Mouse (Mus musculus): ENCODE data around the gene Adora2b. TPM values are rescaled to one million over a fixed set of nuclear protein-coding genes. Genes with fewer than 3 reads are reported as not detected.
"Not testable (repeated sequence)": the region's sequence is repeated elsewhere in the genome, so short reads cannot be mapped to it uniquely, and the experiment has no call there.

Gene Adora2b
- polyA plus RNA-seq, 1 experiment from 2014 or later = 3.4 TPM

GRCm38 (mm10) chr11:62269097-62269496 is 20.3 kb downstream of the Adora2b start:
- Histone ChIP-seq H3K4me3 (ENCODE audit: low read depth, low read length) (no peak overlapping the region), H3K9me3 (ENCODE audit: control insufficient read depth, low read length) (no peaks in the 10 kb centered on the region), H3K9ac (ENCODE audit: low read length) (no peak overlapping the region), H3K36me3 (ENCODE audit: control insufficient read depth, insufficient read depth, low read length) (no peaks in the 10 kb centered on the region), H3K4me2 (no peak overlapping the region), H3K27ac (ENCODE audit: low read depth, low read length) (no peak overlapping the region), H3K27me3 (ENCODE audit: control insufficient read depth, insufficient read depth, low read length) (no peaks in the 10 kb centered on the region), H3K4me1 (ENCODE audit: control insufficient read depth, insufficient read depth, low read length) (peaks cover 8% of the 10 kb centered on the region)
- 82% methylated on average over 12 of the region's 12 CpGs for WGBS
- DNase-seq (ENCODE audit: low spot score, missing footprints) = no peak
- no peak for ATAC-seq (ENCODE audit: low FRiP score)

DNA sequence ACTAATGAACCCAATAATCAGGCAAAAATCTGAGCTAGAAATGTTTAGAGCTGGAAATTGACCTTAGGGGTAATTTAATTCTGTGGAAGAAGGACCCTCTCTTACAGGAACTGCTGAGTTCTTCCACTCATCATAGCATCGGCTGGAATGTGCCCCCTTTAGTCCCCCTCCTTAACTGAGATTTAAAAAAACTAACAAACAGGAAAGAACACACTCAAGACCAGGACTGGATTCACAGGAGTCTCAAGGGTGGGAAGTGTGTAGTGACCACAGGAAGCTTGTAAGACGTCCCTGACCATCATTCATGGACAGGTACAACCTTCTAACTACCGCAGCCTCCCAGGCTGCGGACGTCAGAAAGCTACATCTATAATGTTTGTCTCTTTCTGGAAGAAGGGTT is 22.1 kb downstream of the Adora2b start:
- H3K27me3 ChIP-seq (ENCODE audit: control insufficient read depth, insufficient read depth, low read length) = no peaks in the 10 kb centered on the region
- H3K27ac ChIP-seq (ENCODE audit: low read depth, low read length) = no peak overlapping the region
- 72% methylated on average over 5 of the region's 5 CpGs for WGBS
- H3K36me3 ChIP-seq (ENCODE audit: control insufficient read depth, insufficient read depth, low read length) = no peaks in the 10 kb centered on the region
- H3K9ac ChIP-seq (ENCODE audit: low read length) = no peak overlapping the region
- DNase-seq (ENCODE audit: low spot score, missing footprints) (peak; percentile 79), ATAC-seq (ENCODE audit: low FRiP score) (no peak)
- H3K4me1 ChIP-seq (ENCODE audit: control insufficient read depth, insufficient read depth, low read length) = peaks cover 2% of the 10 kb centered on the region; the same call in 1 of the 2 replicates
- no peak overlapping the region for H3K4me3 ChIP-seq (ENCODE audit: low read depth, low read length)
- H3K9me3 ChIP-seq (ENCODE audit: control insufficient read depth, low read length) = no peaks in the 10 kb centered on the region
- no peak overlapping the region for H3K4me2 ChIP-seq

- ATAC-seq (ENCODE audit: low FRiP score) = no peak
Measured at GRCm38 (mm10) chr11:62277086-62277485, 28.3 kb downstream of the Adora2b start.

DNA sequence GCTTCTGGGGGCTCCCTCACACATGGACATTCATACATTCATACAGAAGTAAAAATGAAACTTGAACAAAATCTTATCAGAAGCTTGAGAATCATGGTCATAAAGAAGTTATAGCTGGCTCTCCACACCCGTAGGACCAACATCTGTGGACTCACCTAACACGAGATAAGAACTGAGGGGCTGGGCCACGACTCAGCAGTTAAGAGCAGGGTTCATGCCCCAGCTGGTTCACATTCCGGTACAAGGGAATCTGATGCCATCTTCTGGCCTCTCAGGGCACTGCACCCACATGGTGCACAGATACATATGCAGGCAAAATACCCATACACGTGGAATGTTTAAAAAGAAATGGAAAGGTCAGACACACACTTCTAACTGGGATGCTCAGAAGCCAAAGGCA is 29.2 kb downstream of the Adora2b start:
- no peak overlapping the region for H3K4me2 ChIP-seq
- no peak overlapping the region for H3K9ac ChIP-seq (ENCODE audit: low read length)
- 29% methylated on average over 5 of the region's 5 CpGs for WGBS
- DNase-seq (ENCODE audit: low spot score, missing footprints) = peak; percentile 93
- H3K4me3 ChIP-seq (ENCODE audit: low read depth, low read length) = no peak overlapping the region
- H3K9me3 ChIP-seq (ENCODE audit: control insufficient read depth, low read length) = no peaks in the 10 kb centered on the region
- H3K27me3 ChIP-seq (ENCODE audit: control insufficient read depth, insufficient read depth, low read length) = no peaks in the 10 kb centered on the region
- no peak for ATAC-seq (ENCODE audit: low FRiP score)
- peaks cover 5% of the 10 kb centered on the region; the same call in 1 of the 2 replicates for H3K4me1 ChIP-seq (ENCODE audit: control insufficient read depth, insufficient read depth, low read length)
- no peaks in the 10 kb centered on the region for H3K36me3 ChIP-seq (ENCODE audit: control insufficient read depth, insufficient read depth, low read length)
- H3K27ac ChIP-seq (ENCODE audit: low read depth, low read length) = no peak overlapping the region

More at GRCm38 (mm10) chr11:62277086-62277485, 28.3 kb downstream of the Adora2b start:
- Histone ChIP-seq H3K9me3 (ENCODE audit: control insufficient read depth, low read length) (no peaks in the 10 kb centered on the region), H3K4me1 (ENCODE audit: control insufficient read depth, insufficient read depth, low read length) (peaks cover 3% of the 10 kb centered on the region; the same call in 1 of the 2 replicates), H3K4me2 (no peak overlapping the region), H3K27ac (ENCODE audit: low read depth, low read length) (no peak overlapping the region), H3K27me3 (ENCODE audit: control insufficient read depth, insufficient read depth, low read length) (no peaks in the 10 kb centered on the region), H3K9ac (ENCODE audit: low read length) (no peak overlapping the region), H3K4me3 (ENCODE audit: low read depth, low read length) (no peak overlapping the region), H3K36me3 (ENCODE audit: control insufficient read depth, insufficient read depth, low read length) (no peaks in the 10 kb centered on the region)
- 58% methylated on average over 8 of the region's 8 CpGs for WGBS
- DNase-seq (ENCODE audit: low spot score, missing footprints) = peak; percentile 67

DNA sequence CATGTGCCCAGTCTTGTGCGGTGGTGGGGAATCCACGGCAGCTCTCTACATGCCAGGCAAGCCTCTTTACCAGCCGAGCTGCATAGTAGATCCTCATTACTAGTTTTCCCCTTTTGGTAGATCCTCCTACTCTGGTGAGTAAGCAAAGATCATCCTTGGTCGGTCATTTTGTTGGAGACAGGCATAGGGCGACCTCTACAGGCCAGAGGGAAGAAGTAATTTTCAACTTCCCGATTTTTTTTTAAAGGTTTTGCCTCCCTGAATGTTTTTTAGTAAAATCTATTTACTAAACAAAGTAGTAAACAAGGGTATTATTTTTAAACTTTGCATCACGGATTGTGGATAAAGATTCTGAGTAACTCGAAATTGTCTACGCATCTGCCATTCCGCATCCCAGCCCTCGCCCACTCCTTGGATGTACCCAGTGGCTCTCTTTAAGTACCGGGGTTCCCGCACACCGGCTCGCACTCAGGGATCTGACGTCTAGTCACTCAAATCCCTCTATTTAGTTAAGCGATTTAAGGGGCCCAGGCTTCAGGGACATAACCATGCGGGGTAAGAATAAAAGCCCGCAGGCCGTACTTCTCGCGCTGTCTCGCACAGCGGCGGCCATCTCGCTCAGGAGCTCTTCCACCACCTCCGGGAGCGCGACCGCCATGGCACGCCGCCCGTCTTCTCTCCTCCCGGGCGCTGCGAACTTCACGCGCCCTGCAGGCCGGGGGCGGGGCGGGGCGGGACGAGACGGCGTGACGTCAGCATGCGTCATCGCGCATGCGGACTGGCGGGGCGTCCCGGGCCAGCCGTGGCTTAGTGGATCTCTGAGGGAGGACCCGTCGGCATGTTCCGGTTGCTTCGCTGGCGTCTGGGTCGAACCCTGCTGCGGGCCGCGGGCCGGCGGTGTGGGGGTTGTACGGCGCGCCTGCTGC is 32.2 kb downstream of the Adora2b start, which contains the start of the genes Zswim7 and Ttc19:
TSS of gene Zswim7 (minus strand) at position 701 of the 926 bp plus-strand sequence.
TSS of gene Ttc19 (plus strand) at position 799 of the 926 bp plus-strand sequence.
- peak within 1 kb of the TSS; percentile 75 for H3K27ac ChIP-seq (ENCODE audit: low read depth, low read length)
- ATAC-seq (ENCODE audit: low FRiP score) (peak; percentile 97), DNase-seq (ENCODE audit: low spot score, missing footprints) (peak; percentile 99)
- H3K36me3 ChIP-seq (ENCODE audit: control insufficient read depth, insufficient read depth, low read length) = peaks cover 2% of the 10 kb centered on the region
- no peaks in the 10 kb centered on the region for H3K27me3 ChIP-seq (ENCODE audit: control insufficient read depth, insufficient read depth, low read length)
- peak within 1 kb of the TSS; percentile 81 for H3K4me2 ChIP-seq
- H3K9me3 ChIP-seq (ENCODE audit: control insufficient read depth, low read length) = no peaks in the 10 kb centered on the region
- peak within 1 kb of the TSS; percentile 87 for H3K9ac ChIP-seq (ENCODE audit: low read length)
- peaks cover 5% of the 10 kb centered on the region; the same call in 1 of the 2 replicates for H3K4me1 ChIP-seq (ENCODE audit: control insufficient read depth, insufficient read depth, low read length)
- WGBS = under 1% methylated on average over 66 of the region's 68 CpGs
- H3K4me3 ChIP-seq (ENCODE audit: low read depth, low read length) = peak within 1 kb of the TSS; percentile 93

DNA sequence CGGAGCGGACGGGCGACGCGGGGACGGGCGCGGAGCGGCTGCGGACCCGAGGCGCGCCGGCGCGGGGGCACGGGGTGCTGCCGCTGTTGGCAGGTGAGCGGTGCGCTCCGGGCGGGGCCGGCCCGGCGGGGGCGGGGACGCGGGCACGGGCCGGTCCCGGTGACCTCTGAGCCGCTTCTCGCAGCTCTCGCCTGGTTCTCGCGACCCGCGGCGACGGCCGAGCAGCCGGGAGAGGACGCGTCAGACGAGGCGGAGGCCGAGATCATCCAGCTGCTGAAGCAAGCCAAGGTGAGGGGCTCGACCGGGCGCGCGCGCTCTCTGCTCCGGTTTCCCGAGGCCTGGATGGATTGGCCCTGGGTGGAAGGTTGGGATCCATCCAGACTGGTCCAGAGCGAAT is 32.8 kb downstream of the Adora2b start:
- Histone ChIP-seq H3K36me3 (ENCODE audit: control insufficient read depth, insufficient read depth, low read length) (peaks cover 2% of the 10 kb centered on the region), H3K9ac (ENCODE audit: low read length) (peak overlapping the region; percentile 87), H3K4me2 (peak overlapping the region; percentile 81), H3K4me3 (ENCODE audit: low read depth, low read length) (peak overlapping the region; percentile 93), H3K27me3 (ENCODE audit: control insufficient read depth, insufficient read depth, low read length) (no peaks in the 10 kb centered on the region), H3K4me1 (ENCODE audit: control insufficient read depth, insufficient read depth, low read length) (peaks cover 5% of the 10 kb centered on the region; the same call in 1 of the 2 replicates), H3K9me3 (ENCODE audit: control insufficient read depth, low read length) (no peaks in the 10 kb centered on the region), H3K27ac (ENCODE audit: low read depth, low read length) (peak overlapping the region; percentile 65)
- peak; percentile 92 for DNase-seq (ENCODE audit: low spot score, missing footprints)
- under 1% methylated on average over 52 of the region's 57 CpGs for WGBS
- ATAC-seq (ENCODE audit: low FRiP score) = no peak; the same call in none of the 2 replicates

GRCm38 (mm10) chr11:62284020-62284419 is 35.2 kb downstream of the Adora2b start:
- not testable (repeated sequence) for ATAC-seq (ENCODE audit: low FRiP score); H3K27ac ChIP-seq (ENCODE audit: low read depth, low read length); H3K4me3 ChIP-seq (ENCODE audit: low read depth, low read length); H3K4me1 ChIP-seq (ENCODE audit: control insufficient read depth, insufficient read depth, low read length); H3K27me3 ChIP-seq (ENCODE audit: control insufficient read depth, insufficient read depth, low read length); H3K4me2 ChIP-seq; H3K36me3 ChIP-seq (ENCODE audit: control insufficient read depth, insufficient read depth, low read length); H3K9ac ChIP-seq (ENCODE audit: low read length); DNase-seq (ENCODE audit: low spot score, missing footprints); H3K9me3 ChIP-seq (ENCODE audit: control insufficient read depth, low read length)
- 86% methylated on average over 3 of the region's 3 CpGs for WGBS

DNA sequence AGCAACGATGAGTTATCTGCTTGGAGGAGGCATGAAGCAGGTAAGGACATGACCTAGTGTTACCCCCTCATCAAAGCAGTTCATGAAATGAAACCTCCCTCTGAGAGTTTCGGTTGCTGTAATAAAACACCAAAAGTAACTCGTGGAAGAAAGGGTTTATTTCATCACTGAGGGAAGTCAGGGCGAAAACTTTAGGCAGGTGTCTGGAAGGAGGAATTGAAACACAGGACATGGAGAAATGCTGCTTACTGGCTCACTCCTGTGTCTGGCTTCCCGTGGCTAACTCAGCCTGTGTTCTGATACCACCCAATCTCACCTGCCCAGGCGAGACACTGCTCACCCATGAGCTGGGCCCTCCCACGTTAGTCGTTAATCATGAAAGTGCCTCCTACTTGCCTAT is 36.2 kb downstream of the Adora2b start:
- no peak overlapping the region for H3K27ac ChIP-seq (ENCODE audit: low read depth, low read length)
- H3K27me3 ChIP-seq (ENCODE audit: control insufficient read depth, insufficient read depth, low read length) = no peaks in the 10 kb centered on the region
- H3K4me2 ChIP-seq = no peak overlapping the region
- peaks cover 2% of the 10 kb centered on the region for H3K36me3 ChIP-seq (ENCODE audit: control insufficient read depth, insufficient read depth, low read length)
- peaks cover 5% of the 10 kb centered on the region; the same call in 1 of the 2 replicates for H3K4me1 ChIP-seq (ENCODE audit: control insufficient read depth, insufficient read depth, low read length)
- no peak overlapping the region for H3K4me3 ChIP-seq (ENCODE audit: low read depth, low read length)
- WGBS = 90% methylated on average over 8 of the region's 8 CpGs
- no peak for DNase-seq (ENCODE audit: low spot score, missing footprints)
- H3K9ac ChIP-seq (ENCODE audit: low read length) = no peak overlapping the region
- ATAC-seq (ENCODE audit: low FRiP score) = no peak
- H3K9me3 ChIP-seq (ENCODE audit: control insufficient read depth, low read length) = no peaks in the 10 kb centered on the region

DNA sequence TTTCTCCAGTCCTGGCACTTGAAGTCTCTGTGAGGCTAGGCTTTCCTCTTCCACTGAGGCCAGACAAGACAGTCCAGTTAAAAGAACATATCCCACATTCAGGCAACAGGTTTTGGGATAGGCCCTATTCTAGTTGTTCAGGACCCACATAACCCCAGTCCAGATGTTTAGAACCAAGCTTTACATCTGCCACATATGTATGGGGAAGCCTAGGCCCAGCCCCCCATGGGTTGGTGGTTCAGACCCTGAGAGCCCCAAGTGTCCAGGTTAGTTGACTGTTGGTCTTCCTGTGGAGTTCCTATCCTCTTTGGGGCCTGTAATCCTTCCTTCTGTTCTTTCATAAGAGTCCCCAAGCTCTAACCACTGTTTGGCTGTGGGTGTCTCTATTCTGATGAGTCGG is 38.9 kb downstream of the Adora2b start:
- no peak for DNase-seq (ENCODE audit: low spot score, missing footprints)
- no peaks in the 10 kb centered on the region for H3K27me3 ChIP-seq (ENCODE audit: control insufficient read depth, insufficient read depth, low read length)
- H3K4me1 ChIP-seq (ENCODE audit: control insufficient read depth, insufficient read depth, low read length) = no peaks in the 10 kb centered on the region
- H3K36me3 ChIP-seq (ENCODE audit: control insufficient read depth, insufficient read depth, low read length) = peaks cover 2% of the 10 kb centered on the region
- no peak overlapping the region for H3K4me2 ChIP-seq
- WGBS = 93% methylated on average over 1 of the region's 1 CpGs
- H3K9me3 ChIP-seq (ENCODE audit: control insufficient read depth, low read length) = no peaks in the 10 kb centered on the region
- no peak for ATAC-seq (ENCODE audit: low FRiP score)
- H3K4me3 ChIP-seq (ENCODE audit: low read depth, low read length) = no peak overlapping the region
- H3K27ac ChIP-seq (ENCODE audit: low read depth, low read length) = no peak overlapping the region
- no peak overlapping the region for H3K9ac ChIP-seq (ENCODE audit: low read length)

All from midbrain, embryonic 11.5 days (tissue).